9 mouse cellular contexts compared by ENCODE assay signal in the genomic region with DNA sequence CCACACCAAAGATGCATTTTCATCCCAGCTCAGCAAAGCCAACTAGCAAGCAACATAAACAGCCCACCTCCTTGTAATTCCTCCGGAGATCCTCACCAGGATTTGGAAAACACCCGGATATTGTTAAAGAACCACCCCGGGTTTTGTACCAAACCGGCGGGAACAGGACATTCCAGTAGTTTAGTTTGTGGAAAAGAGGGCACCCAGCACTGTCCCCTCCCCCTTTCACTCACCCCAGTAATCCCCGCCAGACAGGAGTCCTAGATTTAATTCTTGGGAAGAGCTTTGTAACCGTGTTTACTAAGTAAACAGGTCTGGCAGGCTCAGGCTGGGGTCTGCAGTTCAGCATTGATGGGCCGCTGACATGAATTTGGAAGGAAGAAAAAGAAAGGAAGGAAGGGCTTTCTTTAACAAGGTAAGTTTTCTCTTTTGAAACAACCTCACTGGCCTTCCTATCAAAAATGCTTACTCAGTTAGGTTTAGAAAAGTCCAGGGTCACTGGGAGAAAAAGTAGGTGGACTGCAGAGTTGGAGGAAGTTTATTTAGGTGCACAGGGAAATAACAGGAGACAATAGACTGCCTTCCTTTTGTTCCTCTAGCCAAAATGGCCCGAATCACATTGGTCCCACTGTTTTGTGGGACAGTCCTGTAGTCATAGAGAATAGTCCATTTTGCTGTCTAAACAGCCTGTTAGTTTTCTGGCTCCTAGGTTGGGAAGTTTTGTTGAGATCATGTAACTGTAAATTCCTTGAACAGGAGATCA. TPM values are rescaled to one million over a fixed set of nuclear protein-coding genes. Genes with fewer than 3 reads are reported as not detected.
A peak's percentile ranks its signal among the peaks of the same experiment; 100 is the strongest.
DNase-seq lines count a peak whose midpoint lies in the region; ATAC-seq lines count a peak whose summit lies in the region.
"Had no signal": no experiment of that assay in that cellular context is flagged by ENCODE, and none has a peak within 500 bp of the region (broad histone marks: within the 10 kb centered on the region; RNA-seq: fewer than 3 reads in every experiment).

TSS of gene Hsf3 (minus strand) at position 94 of the 763 bp plus-strand sequence.

- H3K9ac ChIP-seq in lung, embryonic 15.5 days, result peak within 1 kb of the TSS; percentile 31; the same call in 1 of the 2 replicates
- no peak within 1 kb of the TSS; the same call in 1 of the 2 replicates for H3K9ac ChIP-seq in stomach, embryonic 14.5 days (replicated peaks; ENCODE audit: low read depth, low read length)

- DNase-seq in ovary, postnatal 36 days (ENCODE audit: low spot score), result peak; percentile 33
- no peak for DNase-seq in ovary, adult 18-20 months (ENCODE audit: low spot score)
- DNase-seq in heart, embryonic 10.5 days (ENCODE audit: low spot score), result peak; percentile 74
- peak; percentile 11 for DNase-seq in kidney, adult 18-20 months
- DNase-seq in frontal cortex, postnatal 14 days (ENCODE audit: low spot score in 2 of 2), result no peak
- DNase-seq in layer of hippocampus, postnatal 25 days (ENCODE audit: extremely low spot score in 1 of 2, low spot score in 1 of 2), result no peak

- 19% methylated on average over 9 of the region's 9 CpGs for WGBS in heart, embryonic 10.5 days
- WGBS in lung, embryonic 15.5 days, result 18% methylated on average over 9 of the region's 9 CpGs
- WGBS in stomach, embryonic 14.5 days, result 17% methylated on average over 9 of the region's 9 CpGs

- H3K36me3 ChIP-seq in heart, embryonic 10.5 days, result no peaks in the 10 kb centered on the region
- H3K36me3 ChIP-seq in lung, embryonic 15.5 days, result no peaks in the 10 kb centered on the region
- H3K36me3 ChIP-seq in stomach, embryonic 14.5 days (ENCODE audit: control insufficient read depth, insufficient read depth, low read length), result no peaks in the 10 kb centered on the region

- peak within 1 kb of the TSS; percentile 73 for H3K27ac ChIP-seq in heart, embryonic 10.5 days
- H3K27ac ChIP-seq in lung, embryonic 15.5 days, result no peak within 1 kb of the TSS
- no peak within 1 kb of the TSS for H3K27ac ChIP-seq in stomach, embryonic 14.5 days (ENCODE audit: low read length)

- no peaks in the 10 kb centered on the region for H3K4me1 ChIP-seq in heart, embryonic 10.5 days
- no peaks in the 10 kb centered on the region for H3K4me1 ChIP-seq in lung, embryonic 15.5 days
- H3K4me1 ChIP-seq in stomach, embryonic 14.5 days (ENCODE audit: control insufficient read depth, insufficient read depth, low read length), result no peaks in the 10 kb centered on the region

- no peaks in the 10 kb centered on the region for H3K27me3 ChIP-seq in heart, embryonic 10.5 days (ENCODE audit: insufficient read depth, poor library complexity, severe bottlenecking)
- H3K27me3 ChIP-seq in lung, embryonic 15.5 days, result no peaks in the 10 kb centered on the region
- no peaks in the 10 kb centered on the region for H3K27me3 ChIP-seq in stomach, embryonic 14.5 days (ENCODE audit: control insufficient read depth, insufficient read depth, low read length)

- H3K4me2 ChIP-seq in lung, embryonic 15.5 days, result peak within 1 kb of the TSS; percentile 41
- peak within 1 kb of the TSS; percentile 27; the same call in 1 of the 2 replicates for H3K4me2 ChIP-seq in stomach, embryonic 14.5 days (replicated peaks; ENCODE audit: low read depth, low read length)

- no peaks in the 10 kb centered on the region for H3K9me3 ChIP-seq in heart, embryonic 10.5 days
- no peaks in the 10 kb centered on the region for H3K9me3 ChIP-seq in lung, embryonic 15.5 days
- no peaks in the 10 kb centered on the region for H3K9me3 ChIP-seq in stomach, embryonic 14.5 days (ENCODE audit: control insufficient read depth, low read depth, low read length)

- H3K4me3 ChIP-seq in heart, embryonic 10.5 days, result peak within 1 kb of the TSS; percentile 50
- H3K4me3 ChIP-seq in lung, embryonic 15.5 days, result peak within 1 kb of the TSS; percentile 40
- H3K4me3 ChIP-seq in stomach, embryonic 14.5 days (ENCODE audit: low read depth, low read length), result peak within 1 kb of the TSS; percentile 26

- ATAC-seq in lung, embryonic 15.5 days (ENCODE audit: borderline replicate concordance, extremely low read depth, low FRiP score, low TSS enrichment), result peak; percentile 46; the same call in 1 of the 2 replicates
- no peak for ATAC-seq in stomach, embryonic 14.5 days (ENCODE audit: insufficient number of reproducible peaks, insufficient read depth, low FRiP score, low read depth)

RNA-seq across cellular contexts. Expression of gene Hsf3, which starts in this region (rescaled TPM):
- 0.08 and 0.23 TPM in 2 replicates for polyA plus RNA-seq in heart, embryonic 10.5 days (2016; fragmentation: Nextera tagmentation; extraction: Ambion mirVana)
- 0.07 and 0.21 TPM in 2 replicates for polyA plus RNA-seq in lung, embryonic 15.5 days (2015; fragmentation: Nextera tagmentation; extraction: Ambion mirVana)
- 0.14 and 0.39 TPM in 2 replicates for polyA plus RNA-seq in stomach, embryonic 14.5 days (2014; fragmentation: Nextera tagmentation; extraction: Ambion mirVana)
- total RNA-seq in layer of hippocampus, postnatal 25 days (2021), result under 1 TPM in 1 of 2 experiments, not detected in 1; 0.23 TPM
- total RNA-seq: gastrocnemius, postnatal 4 days had no signal

Comparison
In these comparisons a context has a peak if more than half of its experiments do, and no peak if none do; other contexts are left out.
1. DNase-seq: peak in ovary, postnatal 36 days (single experiment) and kidney, adult 18-20 months (single experiment); none in ovary, adult 18-20 months (single experiment), frontal cortex, postnatal 14 days (0 of 2) and layer of hippocampus, postnatal 25 days (0 of 2).
2. Peak in DNase-seq, H3K4me3 ChIP-seq and H3K27ac ChIP-seq in heart, embryonic 10.5 days; RNA of the gene not detected or under 1 TPM.
3. Peak in ATAC-seq, H3K4me3 ChIP-seq, H3K9ac ChIP-seq and H3K4me2 ChIP-seq in lung, embryonic 15.5 days; RNA of the gene not detected or under 1 TPM.
4. Peak in every context shown above with its lines, with median percentiles within 50 percentile points of each other: H3K4me3 ChIP-seq.